Mouse (Mus musculus): Measurements from ENCODE around the gene Peak1.

- TF ChIP-seq ZC3H11A (IDR thresholded peaks at IDR 0.05; ENCODE audit: low read depth, low read length), result no peak
- no peak for TF ChIP-seq TCF12 (IDR thresholded peaks at IDR 0.05; ENCODE audit: low read depth, low read length)
- TF ChIP-seq JUND (conservative IDR thresholded peaks at IDR 0.05; ENCODE audit: low read depth, low read length), result no peak
- no peak for TF ChIP-seq CTCF (conservative IDR thresholded peaks at IDR 0.05 in 1 of 2, IDR thresholded peaks at IDR 0.05 in 1 of 2; ENCODE audit: low read depth in 2 of 2, low read length in 2 of 2)
- no peak for TF ChIP-seq POLR2A (IDR thresholded peaks at IDR 0.05; ENCODE audit: low read depth, low read length)
- no peak for TF ChIP-seq CHD2 (IDR thresholded peaks at IDR 0.05; ENCODE audit: low read length)
- no peak for TF ChIP-seq USF2 (conservative IDR thresholded peaks at IDR 0.05; ENCODE audit: low read depth, low read length)
- no peak for TF ChIP-seq ZNF384 (IDR thresholded peaks at IDR 0.05; ENCODE audit: low read depth, low read length)
- no peak for TF ChIP-seq RCOR1 (conservative IDR thresholded peaks at IDR 0.05; ENCODE audit: low read depth, low read length)
These were observed 113.3 kb downstream of the Peak1 start for GRCm38 (mm10) chr9:56304526-56304925.

Measured in CH12.LX (cell line).